Comparison of ENCODE assay signal across 9 mouse cellular contexts in the genomic region with DNA sequence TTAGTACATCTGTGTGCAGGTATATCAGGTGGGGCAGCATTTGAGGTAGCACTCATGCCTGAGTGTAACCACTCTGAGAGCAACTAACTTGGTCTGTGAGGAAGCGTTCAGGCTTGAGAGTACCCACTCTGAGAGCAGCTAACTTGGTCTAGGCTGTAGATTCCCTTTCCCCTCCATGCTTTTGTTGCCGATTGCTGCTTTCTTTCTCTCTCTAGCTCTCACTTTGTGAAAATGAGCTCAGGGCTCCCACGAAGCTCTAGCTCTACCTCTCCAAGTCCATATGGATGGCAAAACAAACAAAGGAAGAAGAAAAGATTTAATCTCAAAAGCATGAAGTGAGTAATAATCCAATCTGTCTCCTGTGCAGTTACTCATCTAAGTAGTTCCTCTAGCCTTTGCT.
DNase-seq lines count a peak whose midpoint lies in the region; ATAC-seq and TF ChIP-seq lines count a peak whose summit lies in the region.
"Had no signal": no experiment of that assay in that cellular context is flagged by ENCODE, and none has a peak within 500 bp of the region (broad histone marks: within the 10 kb centered on the region; RNA-seq: fewer than 3 reads in every experiment).

No protein-coding gene starts in this region.

- peak overlapping the region; percentile 70 for H3K27ac ChIP-seq in gastrocnemius, adult 2 months
- H3K27ac ChIP-seq in embryonic facial prominence, embryonic 15.5 days (replicated peaks), result no peak overlapping the region
- H3K27ac ChIP-seq in limb, embryonic 14.5 days (replicated peaks; ENCODE audit: low read depth, low read length), result no peak overlapping the region
- H3K27ac ChIP-seq in liver, embryonic 12.5 days, result no peak overlapping the region
- no peak overlapping the region for H3K27ac ChIP-seq in intestine, embryonic 16.5 days (ENCODE audit: low read length)

- no peak for TF ChIP-seq CTCF in gastrocnemius, adult 2 months (IDR thresholded peaks at IDR 0.05)

- H3K36me3 ChIP-seq in embryonic facial prominence, embryonic 15.5 days, result no peaks in the 10 kb centered on the region
- no peaks in the 10 kb centered on the region for H3K36me3 ChIP-seq in limb, embryonic 14.5 days (ENCODE audit: control insufficient read depth, insufficient read depth, low read length)
- H3K36me3 ChIP-seq in liver, embryonic 12.5 days, result no peaks in the 10 kb centered on the region
- no peaks in the 10 kb centered on the region for H3K36me3 ChIP-seq in intestine, embryonic 16.5 days (ENCODE audit: control insufficient read depth, insufficient read depth, low read length)

- H3K4me1 ChIP-seq in embryonic facial prominence, embryonic 15.5 days, result no peaks in the 10 kb centered on the region
- no peaks in the 10 kb centered on the region for H3K4me1 ChIP-seq in limb, embryonic 14.5 days (ENCODE audit: control insufficient read depth, insufficient read depth, low read length)
- no peaks in the 10 kb centered on the region for H3K4me1 ChIP-seq in liver, embryonic 12.5 days
- H3K4me1 ChIP-seq in intestine, embryonic 16.5 days (ENCODE audit: control insufficient read depth, insufficient read depth, low read length), result no peaks in the 10 kb centered on the region

- H3K4me2 ChIP-seq in embryonic facial prominence, embryonic 15.5 days (replicated peaks), result no peak overlapping the region
- H3K4me2 ChIP-seq in limb, embryonic 14.5 days (replicated peaks; ENCODE audit: low read depth, low read length, severe bottlenecking), result 0 out of 2 replicates have a peak overlapping the region, but pooled peaks have one; percentile 6
- H3K4me2 ChIP-seq in liver, embryonic 12.5 days, result no peak overlapping the region
- no peak overlapping the region for H3K4me2 ChIP-seq in intestine, embryonic 16.5 days (ENCODE audit: low read depth, low read length)

- TF ChIP-seq POLR2A in limb, embryonic 14.5 days (IDR thresholded peaks at IDR 0.05; ENCODE audit: borderline replicate concordance, extremely low read depth, insufficient read depth, insufficient read length), result no peak

- H3K9ac ChIP-seq in embryonic facial prominence, embryonic 15.5 days, result no peak overlapping the region
- no peak overlapping the region for H3K9ac ChIP-seq in limb, embryonic 14.5 days (ENCODE audit: low read depth, low read length, severe bottlenecking)
- no peak overlapping the region for H3K9ac ChIP-seq in liver, embryonic 12.5 days
- no peak overlapping the region for H3K9ac ChIP-seq in intestine, embryonic 16.5 days (ENCODE audit: low read depth, low read length)

- H3K4me3 ChIP-seq in gastrocnemius, adult 2 months, result peak overlapping the region; percentile 64
- peak overlapping the region; percentile 18 for H3K4me3 ChIP-seq in embryonic facial prominence, embryonic 15.5 days (replicated peaks)
- H3K4me3 ChIP-seq in limb, embryonic 14.5 days (replicated peaks; ENCODE audit: low read length), result peak overlapping the region; percentile 12; the same call in 1 of the 2 replicates
- no peak overlapping the region for H3K4me3 ChIP-seq in liver, embryonic 12.5 days
- no peak overlapping the region for H3K4me3 ChIP-seq in intestine, embryonic 16.5 days (ENCODE audit: low read length)

- H3K9me3 ChIP-seq in embryonic facial prominence, embryonic 15.5 days (replicated peaks), result no peaks in the 10 kb centered on the region
- H3K9me3 ChIP-seq in limb, embryonic 14.5 days (ENCODE audit: control insufficient read depth, low read length), result no peaks in the 10 kb centered on the region
- no peaks in the 10 kb centered on the region for H3K9me3 ChIP-seq in liver, embryonic 12.5 days (replicated peaks)
- H3K9me3 ChIP-seq in intestine, embryonic 16.5 days (ENCODE audit: control insufficient read depth, low read length), result no peaks in the 10 kb centered on the region

- DNase-seq in gastrocnemius, adult 2 months, result no peak
- no peak for DNase-seq in gastrocnemius, postnatal 14 days
- DNase-seq in layer of hippocampus, adult 9-11 months, result peak; percentile 33
- no peak for DNase-seq in layer of hippocampus, adult 8-10 months (ENCODE audit: low spot score in 2 of 2)
- DNase-seq in limb, embryonic 14.5 days (ENCODE audit: low spot score), result no peak
- DNase-seq: cerebellum, postnatal 36 days had no signal

- 40% methylated on average over 3 of the region's 3 CpGs for WGBS in embryonic facial prominence, embryonic 15.5 days
- WGBS in limb, embryonic 14.5 days, result 48% methylated on average over 3 of the region's 3 CpGs
- WGBS in liver, embryonic 12.5 days (ENCODE audit: insufficient replicate concordance), result 59% methylated on average over 3 of the region's 3 CpGs
- WGBS in intestine, embryonic 16.5 days, result 56% methylated on average over 3 of the region's 3 CpGs

- intact Hi-C loops in gastrocnemius, adult 2 months (cut with DNase I), result no loop called here
- intact Hi-C loops in gastrocnemius, postnatal 14 days (cut with DNase I; ENCODE audit: low total_unique reads), result no loop called here

- H3K27me3 ChIP-seq in embryonic facial prominence, embryonic 15.5 days, result no peaks in the 10 kb centered on the region
- H3K27me3 ChIP-seq in limb, embryonic 14.5 days (ENCODE audit: control insufficient read depth, insufficient read depth, low read length), result no peaks in the 10 kb centered on the region
- no peaks in the 10 kb centered on the region for H3K27me3 ChIP-seq in liver, embryonic 12.5 days (replicated peaks)
- H3K27me3 ChIP-seq in intestine, embryonic 16.5 days (replicated peaks; ENCODE audit: control insufficient read depth, insufficient read depth, low read length), result no peaks in the 10 kb centered on the region

- ATAC-seq in embryonic facial prominence, embryonic 15.5 days (ENCODE audit: insufficient number of reproducible peaks, low FRiP score, low TSS enrichment, low read depth), result no peak
- no peak for ATAC-seq in limb, embryonic 14.5 days (ENCODE audit: low FRiP score, low read depth)
- ATAC-seq in liver, embryonic 12.5 days, result no peak
- no peak for ATAC-seq in intestine, embryonic 16.5 days

Comparison
In these comparisons a context has a peak if more than half of its experiments do, and no peak if none do; other contexts are left out.
1. H3K4me3 ChIP-seq: peak in gastrocnemius, adult 2 months (single experiment), embryonic facial prominence, embryonic 15.5 days (single experiment) and limb, embryonic 14.5 days (single experiment); none in liver, embryonic 12.5 days (single experiment) and intestine, embryonic 16.5 days (single experiment).